Mouse (Mus musculus) myocyte (in vitro differentiated cells): ENCODE data around the gene Mrpl20. TPM values are rescaled to one million over a fixed set of nuclear protein-coding genes. Genes with fewer than 3 reads are reported as not detected.

Experiments used
- H3K27me3 ChIP-seq: one replicate; pipeline ENCODE4 v1.6.1; 2011; ENCODE audit not compliant: control insufficient read depth, insufficient read depth, insufficient read length
- H3K36me3 ChIP-seq: one replicate; pipeline ENCODE4 v1.6.1; 2011; ENCODE audit not compliant: control insufficient read depth, insufficient read depth
- H3K4me2 ChIP-seq: one replicate; pipeline ENCODE4 v1.6.1; 2011; ENCODE audit warnings: low read depth, control low read depth
- H3K4me3 ChIP-seq: one replicate; pipeline ENCODE4 v1.5.1; 2011; ENCODE audit warnings: mild to moderate bottlenecking, control low read depth, moderate library complexity
- H3K79me2 ChIP-seq: one replicate; pipeline ENCODE4 v1.6.1; 2011; ENCODE audit not compliant: control insufficient read depth, insufficient read depth
- H3ac ChIP-seq: one replicate; pipeline ENCODE4 v1.6.1; 2011; ENCODE audit not compliant: control insufficient read depth, insufficient read length
- CEBPB ChIP-seq: IDR thresholded peaks from 2 replicates; pipeline ENCODE4 v1.6.1; 2011; ENCODE audit warnings: mild to moderate bottlenecking, moderate library complexity; ENCODE audit not compliant: poor library complexity, insufficient read depth, severe bottlenecking
- E2F4 ChIP-seq: IDR thresholded peaks from one replicate; pipeline ENCODE4 v1.6.1; 2011; ENCODE audit warnings: mild to moderate bottlenecking, control low read depth, moderate library complexity; ENCODE audit not compliant: insufficient read depth
- MAX ChIP-seq: IDR thresholded peaks from one replicate; pipeline ENCODE4 v1.6.1; 2011; ENCODE audit warnings: low read depth, mild to moderate bottlenecking, control low read depth
- MYOD1 ChIP-seq, 3 experiments: IDR thresholded peaks; one replicate each; pipeline ENCODE4 v1.6.1; 2011; ENCODE audit warnings: control low read depth in 2 of 3, low read depth in 2 of 3, mild to moderate bottlenecking in 2 of 3, moderate library complexity in 1 of 3; ENCODE audit not compliant: insufficient read length in 2 of 3, control insufficient read depth in 1 of 3
- MYOG ChIP-seq, 3 experiments: IDR thresholded peaks; one replicate each; pipeline ENCODE4 v1.6.1; 2011; ENCODE audit warnings: control low read depth in 2 of 3, low read depth in 2 of 3, mild to moderate bottlenecking in 2 of 3; ENCODE audit not compliant: insufficient read length in 2 of 3, control insufficient read depth in 1 of 3, insufficient read depth in 1 of 3
- POLR2A ChIP-seq: IDR thresholded peaks from one replicate; pipeline ENCODE4 v1.6.1; 2011; ENCODE audit warnings: low read depth, mild to moderate bottlenecking, control low read depth, moderate library complexity; ENCODE audit not compliant: insufficient read length
- POLR2AphosphoS2 ChIP-seq: IDR thresholded peaks from one replicate; pipeline ENCODE4 v1.6.1; 2011; ENCODE audit warnings: low read depth, control low read depth; ENCODE audit not compliant: insufficient read length
- REST ChIP-seq: IDR thresholded peaks from one replicate; pipeline ENCODE4 v1.6.1; 2011; ENCODE audit warnings: mild to moderate bottlenecking, control low read depth, moderate library complexity; ENCODE audit not compliant: insufficient read depth, insufficient read length
- SRF ChIP-seq: IDR thresholded peaks from one replicate; pipeline ENCODE4 v1.6.1; 2011; ENCODE audit warnings: low read depth; ENCODE audit not compliant: control insufficient read depth, insufficient read length
- TCF12 ChIP-seq: IDR thresholded peaks from one replicate; pipeline ENCODE4 v1.6.1; 2011; ENCODE audit warnings: mild to moderate bottlenecking, control low read depth; ENCODE audit not compliant: poor library complexity, insufficient read depth, severe bottlenecking
- TCF3 ChIP-seq: IDR thresholded peaks from one replicate; pipeline ENCODE4 v1.6.1; 2011; ENCODE audit warnings: low read depth, control low read depth; ENCODE audit not compliant: insufficient read length
- USF1 ChIP-seq: IDR thresholded peaks from one replicate; pipeline ENCODE4 v1.6.1; 2011; ENCODE audit warnings: low read depth, mild to moderate bottlenecking, control low read depth, moderate library complexity
- polyA plus RNA-seq: library from polyadenylated mRNA; unstranded; fragments of >200 nt; fragmentation: generic; extraction: Trizol; gene quantifications from one replicate; pipeline ENCODE4 v1.2.1, GENCODE M21; 2012; ENCODE audit warnings: missing spikeins

Mrpl20 gene
- polyA plus RNA-seq, 1 experiment = 132 TPM

GRCm38 (mm10) chr4:155775855-155776254 lies 26.8 kb upstream of the Mrpl20 start:
- H3K36me3 ChIP-seq = no peaks in the 10 kb centered on the region
- no peaks in the 10 kb centered on the region for H3K79me2 ChIP-seq
- no peaks in the 10 kb centered on the region for H3K27me3 ChIP-seq
- no peak for TF ChIP-seq E2F4
- TF ChIP-seq SRF = no peak
- no peak for TF ChIP-seq MYOG (IDR thresholded peaks at IDR 0.05; ENCODE audit: control insufficient read depth in 1 of 3, insufficient read depth in 1 of 3, insufficient read length in 2 of 3, low read depth in 2 of 3)
- TF ChIP-seq TCF12 = no peak
- no peak for TF ChIP-seq POLR2A
- no peak for TF ChIP-seq MYOD1 (IDR thresholded peaks at IDR 0.05; ENCODE audit: control insufficient read depth in 1 of 3, insufficient read length in 2 of 3, low read depth in 2 of 3)
- no peak for TF ChIP-seq USF1
- TF ChIP-seq TCF3 = no peak
- no peak for TF ChIP-seq MAX
- no peak for TF ChIP-seq POLR2AphosphoS2
- no peak for TF ChIP-seq CEBPB
- no peak for TF ChIP-seq REST
- peak overlapping the region; percentile 72 for H3K4me2 ChIP-seq
- H3K4me3 ChIP-seq = no peak overlapping the region
- no peak overlapping the region for H3ac ChIP-seq

GRCm38 (mm10) chr4:155776704-155777335 lies 25.9 kb upstream of the Mrpl20 start:
- Histone ChIP-seq H3K27me3 (no peaks in the 10 kb centered on the region), H3K4me2 (peak overlapping the region; percentile 15), H3K4me3 (no peak overlapping the region), H3K79me2 (no peaks in the 10 kb centered on the region), H3K36me3 (no peaks in the 10 kb centered on the region), H3ac (no peak overlapping the region)
- TF ChIP-seq E2F4 (no peak), POLR2AphosphoS2 (no peak), MAX (no peak), CEBPB (no peak), TCF12 (no peak), MYOD1 (IDR thresholded peaks at IDR 0.05; ENCODE audit: control insufficient read depth in 1 of 3, insufficient read length in 2 of 3, low read depth in 2 of 3) (no peak), POLR2A (no peak), REST (no peak), SRF (no peak), TCF3 (no peak)

GRCm38 (mm10) chr4:155777816-155778215 lies 24.9 kb upstream of the Mrpl20 start:
- Histone ChIP-seq H3K79me2 (peaks cover 1% of the 10 kb centered on the region), H3K4me2 (no peak overlapping the region), H3K36me3 (no peaks in the 10 kb centered on the region), H3K4me3 (no peak overlapping the region), H3ac (no peak overlapping the region), H3K27me3 (no peaks in the 10 kb centered on the region)
- TF ChIP-seq SRF (no peak), TCF12 (no peak), E2F4 (no peak), USF1 (no peak), MYOG (IDR thresholded peaks at IDR 0.05; ENCODE audit: control insufficient read depth in 1 of 3, insufficient read depth in 1 of 3, insufficient read length in 2 of 3, low read depth in 2 of 3) (no peak), POLR2AphosphoS2 (no peak), MAX (no peak), REST (no peak), POLR2A (no peak), CEBPB (no peak), TCF3 (no peak), MYOD1 (IDR thresholded peaks at IDR 0.05; ENCODE audit: control insufficient read depth in 1 of 3, insufficient read length in 2 of 3, low read depth in 2 of 3) (no peak)

GRCm38 (mm10) chr4:155779498-155779897 lies 23.2 kb upstream of the Mrpl20 start:
- Histone ChIP-seq H3K4me3 (no peak overlapping the region), H3K27me3 (no peaks in the 10 kb centered on the region), H3K4me2 (peak overlapping the region; percentile 60), H3K36me3 (no peaks in the 10 kb centered on the region), H3ac (no peak overlapping the region), H3K79me2 (peaks cover 2% of the 10 kb centered on the region)
- TF ChIP-seq POLR2A = no peak
- no peak for TF ChIP-seq E2F4
- peak in 1 of 3 experiments; percentile 25 for TF ChIP-seq MYOG (IDR thresholded peaks at IDR 0.05; ENCODE audit: control insufficient read depth in 1 of 3, insufficient read depth in 1 of 3, insufficient read length in 2 of 3, low read depth in 2 of 3)
- TF ChIP-seq MYOD1 (IDR thresholded peaks at IDR 0.05; ENCODE audit: control insufficient read depth in 1 of 3, insufficient read length in 2 of 3, low read depth in 2 of 3) = peak in 2 of 3 experiments; percentile 40 to 70

- no peak overlapping the region for H3K4me3 ChIP-seq
- H3K79me2 ChIP-seq = peaks cover 2% of the 10 kb centered on the region
- no peaks in the 10 kb centered on the region for H3K27me3 ChIP-seq
- H3K4me2 ChIP-seq = peak overlapping the region; percentile 73
- no peak overlapping the region for H3ac ChIP-seq
- TF ChIP-seq POLR2A (peak; percentile 55), SRF (no peak), TCF3 (peak; percentile 16), CEBPB (no peak), MYOD1 (IDR thresholded peaks at IDR 0.05; ENCODE audit: control insufficient read depth in 1 of 3, insufficient read length in 2 of 3, low read depth in 2 of 3) (peak; percentile 85 to 94 (median 91)), TCF12 (peak; percentile 97), E2F4 (no peak), MYOG (IDR thresholded peaks at IDR 0.05; ENCODE audit: control insufficient read depth in 1 of 3, insufficient read depth in 1 of 3, insufficient read length in 2 of 3, low read depth in 2 of 3) (peak; percentile 67 to 98 (median 97))
- H3K36me3 ChIP-seq = no peaks in the 10 kb centered on the region
Measured at GRCm38 (mm10) chr4:155780895-155781294, 21.8 kb upstream of the Mrpl20 start.
